Mouse (Mus musculus): ENCODE data around the gene Akt1s1. TPM values are rescaled to one million over a fixed set of nuclear protein-coding genes. Genes with fewer than 3 reads are reported as not detected.

Gene Akt1s1
- polyA plus RNA-seq, 1 experiment from 2014 or later = 96.5 TPM

DNA sequence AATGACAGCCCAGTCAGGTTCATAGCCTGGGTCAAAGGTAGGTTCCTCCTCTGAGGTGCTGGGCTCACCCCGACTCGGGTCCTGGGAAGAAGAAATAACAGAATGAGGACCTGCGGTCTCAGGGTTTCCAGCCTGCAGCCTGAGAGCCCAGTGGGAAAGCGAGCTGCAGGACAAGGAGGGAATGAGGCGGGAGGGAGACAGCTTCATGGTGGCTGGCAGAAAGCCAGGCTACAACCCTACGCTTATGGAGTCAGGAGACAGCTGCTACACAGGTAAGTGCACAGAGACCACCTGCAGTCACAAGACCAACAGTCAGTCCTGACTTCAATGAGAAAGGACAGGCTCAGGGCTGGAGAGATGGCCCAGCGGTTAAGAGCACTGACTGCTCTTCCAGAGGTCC, 2.0 kb upstream of the Akt1s1 start:
- Histone ChIP-seq H3K27ac (replicated peaks) (no peak overlapping the region), H3K9me3 (no peaks in the 10 kb centered on the region), H3K4me1 (peaks cover 25% of the 10 kb centered on the region), H3K4me2 (no peak overlapping the region), H3K27me3 (replicated peaks) (0 out of 2 replicates have a peak, but pooled peaks cover 5% of the 10 kb centered on the region), H3K9ac (no peak overlapping the region), H3K4me3 (peak overlapping the region; percentile 8; the same call in 1 of the 2 replicates), H3K36me3 (peaks cover 59% of the 10 kb centered on the region)
- 90% methylated on average over 7 of the region's 7 CpGs for WGBS
- no peak for ATAC-seq (ENCODE audit: extremely low read depth, insufficient number of reproducible peaks, low FRiP score, low TSS enrichment)

GRCm38 (mm10) chr7:44847772-44848171, 1.0 kb upstream of the Akt1s1 start:
- H3K4me3 ChIP-seq = peak overlapping the region; percentile 82
- peaks cover 58% of the 10 kb centered on the region for H3K36me3 ChIP-seq
- no peak for ATAC-seq (ENCODE audit: extremely low read depth, insufficient number of reproducible peaks, low FRiP score, low TSS enrichment)
- H3K4me1 ChIP-seq = peaks cover 32% of the 10 kb centered on the region
- H3K4me2 ChIP-seq = peak overlapping the region; percentile 96
- 72% methylated on average over 5 of the region's 5 CpGs for WGBS
- peak overlapping the region; percentile 99; the same call in 1 of the 2 replicates for H3K27ac ChIP-seq (replicated peaks)
- peak overlapping the region; percentile 94 for H3K9ac ChIP-seq
- no peaks in the 10 kb centered on the region for H3K9me3 ChIP-seq
- H3K27me3 ChIP-seq (replicated peaks) = no peaks in the 10 kb centered on the region

GRCm38 (mm10) chr7:44849416-44850111, 773 bp downstream of the Akt1s1 start:
- peak overlapping the region; percentile 82 for H3K4me3 ChIP-seq
- H3K9me3 ChIP-seq = no peaks in the 10 kb centered on the region
- ATAC-seq (ENCODE audit: extremely low read depth, insufficient number of reproducible peaks, low FRiP score, low TSS enrichment) = peak; percentile 53; the same call in 1 of the 2 replicates
- H3K36me3 ChIP-seq = peaks cover 46% of the 10 kb centered on the region
- peaks cover 47% of the 10 kb centered on the region for H3K4me1 ChIP-seq
- under 1% methylated on average over 41 of the region's 41 CpGs for whole genome bisulfite sequencing
- H3K9ac ChIP-seq = peak overlapping the region; percentile 94
- H3K27me3 ChIP-seq (replicated peaks) = no peaks in the 10 kb centered on the region
- H3K27ac ChIP-seq (replicated peaks) = peak overlapping the region; percentile 99
- H3K4me2 ChIP-seq = peak overlapping the region; percentile 96

GRCm38 (mm10) chr7:44850146-44850545, 1.4 kb downstream of the Akt1s1 start:
- H3K36me3 ChIP-seq = peaks cover 40% of the 10 kb centered on the region
- no peak for ATAC-seq (ENCODE audit: extremely low read depth, insufficient number of reproducible peaks, low FRiP score, low TSS enrichment)
- H3K4me3 ChIP-seq = peak overlapping the region; percentile 82
- WGBS = under 1% methylated on average over 33 of the region's 33 CpGs
- peak overlapping the region; percentile 96 for H3K4me2 ChIP-seq
- H3K27me3 ChIP-seq (replicated peaks) = no peaks in the 10 kb centered on the region
- peak overlapping the region; percentile 94 for H3K9ac ChIP-seq
- H3K9me3 ChIP-seq = no peaks in the 10 kb centered on the region
- peak overlapping the region; percentile 99 for H3K27ac ChIP-seq (replicated peaks)
- H3K4me1 ChIP-seq = peaks cover 52% of the 10 kb centered on the region

DNA sequence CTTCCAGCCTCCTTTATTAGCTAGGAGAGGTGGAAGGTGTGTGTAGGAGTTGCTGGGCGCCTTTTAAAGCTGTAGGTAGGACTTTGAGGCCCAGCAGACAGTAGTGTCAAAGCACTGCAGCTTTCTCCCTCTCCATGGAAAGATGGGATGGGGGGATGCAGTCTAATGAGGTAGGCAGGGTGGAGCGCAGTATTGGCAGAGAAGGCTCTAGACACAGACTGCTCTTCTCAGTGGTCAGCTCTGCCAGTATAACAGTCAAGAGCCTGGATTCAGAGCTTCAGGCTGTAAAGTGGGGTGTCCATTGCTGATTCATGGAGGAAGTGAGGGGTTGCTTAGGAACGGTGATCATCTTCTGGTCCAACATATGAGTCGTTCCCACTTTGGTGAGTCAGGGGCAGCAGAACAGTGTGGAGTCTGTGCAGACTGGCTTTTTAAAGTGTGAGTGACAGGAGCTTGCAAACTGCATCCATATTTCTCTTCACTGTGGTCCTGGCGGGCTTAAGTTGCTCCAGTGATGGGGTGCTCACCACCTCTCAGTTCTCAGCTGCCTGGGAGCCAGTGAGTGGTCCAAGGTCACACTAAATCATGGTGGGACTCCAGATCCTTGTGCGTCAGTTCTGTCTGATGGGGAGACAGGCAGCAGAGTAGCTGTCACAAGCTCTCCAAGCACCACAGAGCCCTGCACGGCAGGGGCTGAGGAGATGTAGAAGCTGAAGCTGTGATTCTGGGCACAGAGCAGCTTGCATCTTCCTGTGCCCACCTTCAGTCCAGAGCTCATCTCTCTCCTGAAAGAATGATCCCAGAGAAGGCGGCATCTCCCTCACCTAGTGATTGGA, 2.2 kb downstream of the Akt1s1 start:
- no peaks in the 10 kb centered on the region for H3K27me3 ChIP-seq (replicated peaks)
- H3K4me3 ChIP-seq = peak overlapping the region; percentile 82
- 69% methylated on average over 8 of the region's 8 CpGs for WGBS
- no peaks in the 10 kb centered on the region for H3K9me3 ChIP-seq
- peaks cover 61% of the 10 kb centered on the region for H3K4me1 ChIP-seq
- ATAC-seq (ENCODE audit: extremely low read depth, insufficient number of reproducible peaks, low FRiP score, low TSS enrichment) = no peak
- peak overlapping the region; percentile 99 for H3K27ac ChIP-seq (replicated peaks)
- peak overlapping the region; percentile 96 for H3K4me2 ChIP-seq
- peaks cover 31% of the 10 kb centered on the region for H3K36me3 ChIP-seq
- peak overlapping the region; percentile 94 for H3K9ac ChIP-seq

GRCm38 (mm10) chr7:44851625-44852234, 2.9 kb downstream of the Akt1s1 start:
- WGBS = 87% methylated on average over 12 of the region's 12 CpGs
- no peaks in the 10 kb centered on the region for H3K27me3 ChIP-seq (replicated peaks)
- H3K36me3 ChIP-seq = peaks cover 24% of the 10 kb centered on the region
- no peak for ATAC-seq (ENCODE audit: extremely low read depth, insufficient number of reproducible peaks, low FRiP score, low TSS enrichment)
- H3K4me2 ChIP-seq = peak overlapping the region; percentile 96
- H3K4me3 ChIP-seq = peak overlapping the region; percentile 82
- H3K27ac ChIP-seq (replicated peaks) = no peak overlapping the region; the same call in 1 of the 2 replicates
- peaks cover 68% of the 10 kb centered on the region for H3K4me1 ChIP-seq
- peak overlapping the region; percentile 94 for H3K9ac ChIP-seq
- H3K9me3 ChIP-seq = no peaks in the 10 kb centered on the region

DNA sequence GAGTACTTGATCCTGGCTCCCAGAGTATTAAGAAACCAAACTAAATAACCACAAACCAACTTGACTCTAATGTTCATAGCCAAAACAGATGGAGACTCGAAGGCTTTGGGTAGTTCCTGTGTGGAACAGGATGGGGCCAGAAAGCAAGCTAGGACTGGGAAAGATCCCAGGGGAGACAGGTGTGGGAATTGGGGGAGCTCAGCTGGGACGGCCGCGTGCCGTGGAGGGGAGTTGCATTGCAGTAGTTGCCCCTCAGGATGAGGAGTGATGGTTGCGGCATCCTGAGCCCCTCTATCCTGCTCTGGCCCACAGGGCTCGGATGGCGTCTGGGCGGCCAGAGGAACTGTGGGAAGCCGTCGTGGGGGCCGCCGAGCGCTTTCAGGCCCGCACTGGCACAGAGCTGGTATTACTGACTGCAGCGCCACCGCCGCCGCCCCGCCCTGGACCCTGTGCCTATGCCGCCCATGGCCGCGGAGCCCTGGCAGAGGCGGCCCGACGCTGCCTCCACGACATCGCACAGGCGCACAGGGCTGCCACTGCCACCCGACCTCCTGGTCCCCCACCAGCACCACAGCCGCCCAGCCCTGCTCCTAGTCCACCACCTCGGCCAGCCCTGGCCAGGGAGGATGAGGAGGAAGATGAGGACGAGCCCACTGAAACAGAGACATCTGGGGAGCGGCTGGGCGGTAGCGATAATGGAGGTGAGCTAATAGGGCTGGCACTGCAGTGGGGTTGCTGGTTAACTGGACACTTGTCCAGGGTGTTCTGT, 3.7 kb downstream of the Akt1s1 start:
- no peak for ATAC-seq (ENCODE audit: extremely low read depth, insufficient number of reproducible peaks, low FRiP score, low TSS enrichment)
- peaks cover 21% of the 10 kb centered on the region for H3K36me3 ChIP-seq
- WGBS = 84% methylated on average over 36 of the region's 36 CpGs
- no peaks in the 10 kb centered on the region for H3K27me3 ChIP-seq (replicated peaks)
- H3K4me3 ChIP-seq = peak overlapping the region; percentile 15; the same call in 1 of the 2 replicates
- peak overlapping the region; percentile 24; the same call in 1 of the 2 replicates for H3K9ac ChIP-seq
- no peaks in the 10 kb centered on the region for H3K9me3 ChIP-seq
- peaks cover 67% of the 10 kb centered on the region for H3K4me1 ChIP-seq
- no peak overlapping the region for H3K27ac ChIP-seq (replicated peaks)
- H3K4me2 ChIP-seq = peak overlapping the region; percentile 87; the same call in 1 of the 2 replicates

DNA sequence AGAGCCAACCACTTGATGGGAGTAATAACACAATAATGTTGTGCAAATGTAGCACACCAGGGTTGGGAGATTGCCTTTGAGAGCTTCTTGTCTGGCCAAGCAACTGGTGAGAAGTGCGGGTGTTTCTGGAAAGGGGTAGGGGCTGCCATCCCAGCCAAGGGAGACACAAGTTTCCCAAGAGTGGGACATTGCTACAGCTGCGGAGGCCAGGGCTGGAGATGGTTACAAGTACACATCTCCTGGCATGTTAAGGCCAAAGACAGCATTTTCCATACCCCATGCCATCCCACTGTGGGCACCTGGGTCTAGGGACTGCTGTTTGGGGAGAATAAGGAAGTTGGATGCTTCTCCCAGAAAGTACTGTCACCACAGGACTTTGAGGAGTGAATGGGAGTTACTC, 4.3 kb downstream of the Akt1s1 start:
- Histone ChIP-seq H3K27ac (replicated peaks) (no peak overlapping the region), H3K4me2 (peak overlapping the region; percentile 87), H3K9ac (0 out of 2 replicates have a peak overlapping the region, but pooled peaks have one; percentile 24), H3K4me3 (peak overlapping the region; percentile 55; the same call in 1 of the 2 replicates), H3K27me3 (replicated peaks) (no peaks in the 10 kb centered on the region), H3K4me1 (peaks cover 67% of the 10 kb centered on the region), H3K36me3 (peaks cover 21% of the 10 kb centered on the region), H3K9me3 (no peaks in the 10 kb centered on the region)
- 93% methylated on average over 2 of the region's 2 CpGs for WGBS
- no peak for ATAC-seq (ENCODE audit: extremely low read depth, insufficient number of reproducible peaks, low FRiP score, low TSS enrichment)

- WGBS = 23% methylated on average over 26 of the region's 26 CpGs
- H3K4me3 ChIP-seq = peak overlapping the region; percentile 55
- H3K9ac ChIP-seq = peak overlapping the region; percentile 89
- ATAC-seq (ENCODE audit: extremely low read depth, insufficient number of reproducible peaks, low FRiP score, low TSS enrichment) = no peak
- H3K9me3 ChIP-seq = no peaks in the 10 kb centered on the region
- peaks cover 72% of the 10 kb centered on the region for H3K4me1 ChIP-seq
- H3K27ac ChIP-seq (replicated peaks) = peak overlapping the region; percentile 98
- H3K4me2 ChIP-seq = peak overlapping the region; percentile 87
- H3K36me3 ChIP-seq = peaks cover 21% of the 10 kb centered on the region
- H3K27me3 ChIP-seq (replicated peaks) = no peaks in the 10 kb centered on the region
Observed at GRCm38 (mm10) chr7:44853596-44854355, 5.0 kb downstream of the Akt1s1 start.
